Mouse (Mus musculus) MEL-GATA-1-ER (cell line): ENCODE results near the gene Cfap43.

ENCODE experiments used
- DNase-seq: peaks from one replicate; pipeline ENCODE4 v3.0.0-alpha.2; 2012; ENCODE audit warnings: low read depth; ENCODE audit errors: extremely low read depth

Cfap43 gene

DNA sequence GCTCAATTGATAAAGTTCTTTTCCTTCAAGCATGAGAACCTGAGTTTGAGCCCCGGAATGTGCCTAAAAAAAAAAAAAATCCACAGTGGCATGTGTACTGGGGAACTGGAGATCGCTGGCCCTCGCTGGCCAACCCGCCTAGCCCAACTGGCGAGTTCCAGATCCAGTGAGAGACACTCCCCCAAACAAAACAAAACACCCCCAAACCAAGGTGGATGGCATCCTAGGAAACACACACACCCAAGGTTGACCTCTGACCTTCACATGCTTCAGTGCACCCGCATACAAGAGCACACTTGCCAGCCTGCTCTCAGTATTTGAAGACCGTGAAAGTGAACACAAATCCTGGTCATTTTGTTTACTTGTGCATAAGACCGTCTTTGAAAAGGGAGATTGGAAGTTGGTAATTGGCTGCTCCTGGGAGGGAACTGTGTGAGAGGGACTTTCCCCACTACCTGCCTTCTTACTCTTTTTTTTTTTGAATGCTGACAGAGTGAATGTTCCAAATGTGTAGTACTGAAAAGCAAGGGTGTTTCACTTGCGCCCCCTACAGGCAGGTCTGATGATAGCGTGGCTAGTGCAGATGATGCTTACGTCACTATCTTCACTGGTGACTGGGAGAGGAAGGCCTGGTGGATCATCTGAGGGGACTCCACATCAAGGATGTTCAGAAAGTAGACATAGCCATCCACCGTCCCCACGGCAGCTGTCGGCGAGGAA, 123.9 kb downstream of the Cfap43 start:
- peak; percentile 78 for DNase-seq

DNA sequence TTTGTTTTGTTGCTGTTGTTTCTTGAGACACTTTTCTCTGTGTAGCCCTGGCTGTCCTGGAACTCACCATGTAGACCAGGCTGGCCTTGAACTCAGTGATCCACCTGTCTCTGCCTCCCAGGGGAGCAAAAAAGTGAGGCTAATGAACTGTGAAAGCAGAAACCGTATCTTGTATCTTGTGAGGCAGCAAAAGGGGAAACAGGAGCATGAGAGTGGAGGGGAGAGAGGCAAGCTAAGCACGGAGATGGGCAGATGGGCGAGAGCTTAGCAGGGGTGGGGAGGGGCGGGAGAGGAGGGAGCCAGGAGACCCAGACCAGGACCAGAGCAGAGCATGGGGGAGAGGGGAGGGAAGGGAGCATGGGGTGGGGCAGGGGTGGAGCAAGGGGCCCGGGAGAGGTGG, 124.8 kb downstream of the Cfap43 start:
- peak; percentile 44 for DNase-seq

DNA sequence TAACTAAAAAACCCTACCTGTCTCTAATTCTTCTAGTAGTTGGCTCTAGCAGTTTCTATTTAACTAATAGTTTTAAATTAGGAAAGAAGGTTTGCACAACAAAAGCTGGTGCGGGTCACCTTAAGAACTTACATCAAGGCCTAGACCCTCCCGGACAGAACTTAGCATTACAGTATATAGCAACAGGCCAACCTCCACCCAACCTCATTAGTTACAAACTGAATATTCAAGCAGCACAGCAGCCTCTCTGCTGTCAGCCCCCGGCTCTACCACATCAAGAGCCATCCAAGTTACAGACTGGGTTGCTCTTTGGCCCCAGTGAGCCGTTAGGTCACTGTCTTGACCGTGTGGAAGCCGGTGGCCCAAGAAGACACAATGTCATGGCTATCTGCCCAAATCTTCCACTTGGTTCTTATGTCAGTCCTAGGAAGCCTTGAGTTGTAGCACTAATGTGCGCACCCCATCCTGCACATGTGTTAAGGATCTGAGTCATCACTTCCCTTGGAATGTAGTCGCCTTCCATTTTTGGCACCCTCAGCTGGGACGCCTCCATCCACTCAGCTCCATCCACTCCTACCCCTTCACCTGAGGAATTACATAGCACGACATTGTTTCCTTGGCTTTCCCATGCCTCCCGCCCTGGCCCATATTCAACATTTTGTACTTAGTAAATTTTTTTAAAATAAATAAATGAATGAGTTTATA, 128.6 kb downstream of the Cfap43 start:
- no peak for DNase-seq

DNA sequence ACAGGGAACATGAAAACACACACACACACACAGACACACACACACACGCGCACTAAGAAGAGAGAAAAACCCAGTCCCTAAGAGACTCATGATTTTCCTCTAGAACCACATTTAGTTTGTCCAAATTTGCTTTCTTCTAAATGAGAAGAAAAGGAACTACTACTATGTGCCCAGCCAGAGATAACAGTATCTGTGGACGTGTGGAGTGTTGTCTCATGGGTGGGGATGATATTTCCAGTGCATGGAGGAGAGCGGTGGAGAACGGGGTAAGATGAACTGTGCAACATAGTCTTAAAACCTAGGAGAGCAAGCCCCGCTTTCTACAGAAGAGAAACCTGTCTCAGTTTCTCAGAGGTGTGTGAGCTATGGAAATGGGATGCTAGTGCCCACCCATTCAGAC, 135.2 kb downstream of the Cfap43 start:
- DNase-seq, result peak; percentile 56

DNA sequence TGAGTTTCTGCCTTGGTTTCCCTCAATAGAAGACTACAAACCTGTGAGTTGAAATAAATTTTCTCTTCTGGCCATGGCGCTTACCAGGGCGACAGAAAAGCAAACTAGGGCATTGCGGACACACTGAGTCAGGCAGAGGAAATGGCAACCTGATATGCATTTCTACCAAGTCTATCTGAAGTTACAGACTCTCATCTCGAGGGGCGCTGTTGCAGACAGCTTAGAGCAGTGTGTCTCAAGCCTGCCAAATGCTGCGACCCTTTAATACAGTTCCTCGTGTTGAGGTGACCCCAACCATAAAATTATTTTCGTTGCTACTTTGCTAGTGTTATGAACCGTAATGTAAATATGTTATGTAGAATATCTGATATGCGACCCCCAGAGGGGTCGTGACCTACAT, 138.1 kb downstream of the Cfap43 start:
- DNase-seq, result peak; percentile 25

DNA sequence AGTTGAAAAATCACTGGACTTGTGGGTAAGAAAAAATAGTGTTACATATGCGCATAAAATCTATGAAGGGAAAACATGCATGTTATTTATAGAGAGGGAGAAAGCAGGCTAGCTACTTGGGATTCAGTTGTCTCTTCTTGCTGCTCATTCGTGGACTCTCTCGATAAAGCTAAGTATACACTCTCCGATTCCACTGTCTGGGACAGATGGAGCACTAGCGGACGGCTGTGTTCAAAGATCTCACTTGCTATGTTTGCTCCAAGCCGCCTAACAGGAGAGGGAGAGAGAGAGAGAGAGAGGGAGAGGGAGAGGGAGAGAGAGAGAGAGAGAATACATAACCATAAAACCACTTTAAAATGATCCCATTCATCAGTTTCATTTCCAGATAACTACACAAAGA, 138.9 kb downstream of the Cfap43 start:
- no peak for DNase-seq

DNA sequence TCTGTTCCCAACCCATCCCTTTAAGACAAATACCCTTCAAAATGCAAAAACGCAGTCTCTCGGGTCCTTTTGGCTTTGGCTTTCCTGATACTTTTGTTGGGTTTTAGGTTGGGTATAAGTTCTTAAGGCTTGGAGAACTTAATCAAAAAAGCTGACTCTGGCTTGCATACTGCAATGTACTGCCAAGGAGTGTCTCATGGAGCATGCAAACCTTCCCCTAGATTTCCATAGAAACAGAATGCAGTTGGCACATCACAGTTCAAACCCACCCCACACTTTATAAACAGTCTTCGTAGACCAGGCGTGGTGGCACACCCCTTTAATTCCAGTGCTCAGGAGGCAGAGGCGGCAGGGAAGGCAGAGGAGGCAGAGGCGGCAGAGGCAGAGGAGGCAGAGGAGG, 141.2 kb downstream of the Cfap43 start:
- no peak for DNase-seq

DNA sequence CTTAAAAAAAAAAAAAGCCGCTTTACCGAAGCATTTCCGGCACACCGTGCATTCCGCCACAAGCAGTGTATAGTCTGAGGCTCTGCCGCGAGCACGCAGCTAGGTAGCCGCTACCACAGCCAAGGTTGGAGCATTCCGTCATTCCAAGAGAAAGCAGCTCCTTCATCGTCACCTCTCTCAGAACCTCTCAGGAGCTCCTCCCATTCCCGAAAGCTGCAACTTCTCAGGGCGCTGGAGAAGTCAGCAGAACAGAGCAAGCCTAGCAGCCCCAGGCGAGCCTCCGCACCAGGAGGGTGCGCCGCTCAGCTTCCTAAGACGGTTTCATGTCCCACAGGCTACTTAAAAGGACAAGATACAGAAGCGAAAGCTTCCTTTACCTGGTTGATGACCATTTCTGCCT, 163.5 kb downstream of the Cfap43 start:
- DNase-seq, result no peak

DNA sequence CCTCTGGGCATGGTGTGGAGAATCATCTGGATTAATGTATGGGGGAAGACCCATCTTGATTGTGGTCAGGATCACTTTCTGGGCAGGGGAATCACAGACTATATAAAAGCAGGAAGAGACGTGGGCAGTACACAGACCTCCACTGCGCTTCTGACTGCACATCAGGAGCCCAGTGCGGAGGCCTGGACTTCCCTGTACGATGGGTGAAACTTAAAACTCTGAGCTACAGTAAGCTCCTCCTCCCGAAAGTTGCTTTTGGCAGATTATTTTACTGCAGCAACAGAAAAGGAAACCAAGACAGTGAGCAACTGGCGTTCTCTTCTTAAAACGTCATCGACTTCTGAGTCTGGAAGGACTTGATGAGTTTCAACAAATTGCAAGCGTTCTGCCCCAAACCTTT, 164.2 kb downstream of the Cfap43 start:
- no peak for DNase-seq

DNA sequence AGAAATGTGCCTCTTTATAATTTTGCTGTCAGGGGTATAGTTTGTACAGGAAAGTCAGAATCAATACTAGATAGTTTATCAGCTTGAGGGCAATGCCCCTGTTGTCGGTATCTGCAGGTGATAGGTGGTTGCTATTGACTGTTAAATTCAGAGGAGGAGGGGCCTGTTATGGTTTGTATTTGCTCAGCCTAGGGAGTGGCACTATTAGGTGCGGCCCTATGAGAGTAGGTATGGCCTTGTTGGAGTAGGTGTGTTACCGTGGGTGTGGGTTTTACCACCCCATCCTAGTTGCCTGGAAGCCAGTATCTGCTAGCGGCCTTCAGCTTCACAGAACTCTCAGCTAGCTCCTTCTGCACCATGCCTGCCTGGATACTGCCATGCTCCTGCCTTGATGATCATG, 165.2 kb downstream of the Cfap43 start:
- no peak for DNase-seq

DNA sequence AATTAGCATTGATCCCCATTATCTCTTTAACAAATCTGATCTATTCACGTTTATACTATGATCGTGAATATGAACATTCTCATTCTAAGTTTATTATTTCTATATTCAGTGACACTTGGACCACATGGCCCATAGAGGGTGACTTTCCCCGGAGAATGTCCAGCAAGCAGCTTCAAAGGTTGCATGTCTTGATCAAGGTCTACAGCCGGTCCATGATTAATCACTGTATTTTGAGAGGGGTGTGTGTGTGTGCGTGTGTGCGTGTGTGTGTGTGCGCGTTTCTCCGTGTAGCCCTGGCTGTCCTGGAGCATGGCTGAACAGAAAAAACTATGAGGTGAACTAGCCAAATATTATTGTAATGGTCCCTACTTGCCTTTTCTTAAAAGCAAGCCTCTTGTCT, 166.6 kb downstream of the Cfap43 start:
- DNase-seq, result no peak

DNA sequence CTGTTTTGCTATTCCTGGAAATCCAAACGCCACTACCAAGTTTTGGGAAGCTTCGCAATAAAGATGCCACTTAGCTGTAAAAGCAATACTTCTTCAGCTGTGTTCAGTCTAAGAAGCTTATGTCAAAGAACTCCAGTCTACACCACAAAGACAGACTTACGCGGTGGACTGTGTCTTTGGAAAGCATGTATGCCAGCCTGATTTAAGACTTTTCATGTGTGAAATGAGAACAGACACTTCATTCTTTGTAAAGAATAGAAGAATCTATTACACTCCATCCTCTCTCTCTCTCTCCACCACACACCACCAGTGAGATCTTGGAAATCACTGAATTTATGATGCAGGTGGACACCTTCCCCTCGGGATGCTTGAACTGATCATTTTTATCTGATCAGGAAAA, 168.7 kb downstream of the Cfap43 start:
- no peak for DNase-seq

DNA sequence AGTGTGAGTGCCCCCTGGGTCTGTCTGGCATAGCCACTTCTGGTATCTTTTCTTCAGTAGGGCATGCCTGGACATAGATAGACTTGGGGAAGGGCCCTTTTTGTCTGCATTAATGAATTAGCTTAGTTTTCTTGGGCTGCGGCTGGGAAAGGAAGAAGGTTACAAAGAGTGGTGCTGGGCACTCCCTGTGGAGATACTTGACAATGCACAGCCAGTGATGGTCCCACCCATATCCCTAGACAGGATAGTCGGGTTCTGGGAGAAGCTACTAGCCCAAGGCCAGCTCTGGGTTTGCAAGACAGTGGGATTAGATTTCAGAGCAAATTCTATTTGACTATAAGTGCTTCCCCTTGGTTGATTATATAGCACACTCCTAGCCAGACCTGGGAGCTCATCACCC, 170.1 kb downstream of the Cfap43 start:
- no peak for DNase-seq

DNA sequence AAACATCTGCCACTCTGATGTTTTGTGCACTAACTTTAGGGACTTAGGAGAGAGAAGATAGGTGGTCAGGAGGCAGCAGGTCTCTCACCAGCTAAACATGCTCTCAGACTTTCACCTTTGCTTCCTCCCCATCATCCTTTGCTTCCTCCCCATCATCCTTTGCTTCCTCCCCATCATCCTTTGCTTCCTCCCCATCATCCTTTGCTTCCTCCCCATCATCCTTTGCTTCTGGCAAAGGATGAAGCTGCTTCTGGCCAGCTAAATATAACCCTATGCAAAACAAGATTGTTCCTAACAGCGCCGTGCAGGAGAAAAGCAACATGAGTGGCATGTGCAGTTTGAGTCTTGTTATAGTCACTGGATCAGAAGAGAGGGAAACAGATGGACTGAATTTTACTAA, 172.0 kb downstream of the Cfap43 start:
- no peak for DNase-seq

DNA sequence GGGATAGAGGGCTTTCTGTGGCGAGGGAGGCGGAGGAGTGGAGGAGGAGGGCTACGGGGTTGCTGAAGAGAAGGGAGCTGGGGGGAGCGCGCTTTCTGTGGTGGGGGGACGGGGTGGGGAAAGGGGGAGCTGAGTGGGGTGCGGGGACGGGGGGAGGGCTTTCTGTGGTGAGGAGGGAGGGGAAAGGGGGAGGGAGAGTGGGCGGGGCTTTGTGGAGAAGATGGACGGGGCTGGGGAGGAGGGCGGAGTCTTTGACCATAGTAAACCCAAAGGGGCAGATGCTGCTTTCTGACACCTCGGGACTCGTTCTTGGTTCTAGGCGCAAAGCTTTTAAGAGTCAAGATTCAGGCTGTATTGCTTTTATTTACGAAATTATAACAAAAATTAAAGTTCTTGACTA, 187.2 kb downstream of the Cfap43 start:
- DNase-seq, result peak; percentile 33

DNA sequence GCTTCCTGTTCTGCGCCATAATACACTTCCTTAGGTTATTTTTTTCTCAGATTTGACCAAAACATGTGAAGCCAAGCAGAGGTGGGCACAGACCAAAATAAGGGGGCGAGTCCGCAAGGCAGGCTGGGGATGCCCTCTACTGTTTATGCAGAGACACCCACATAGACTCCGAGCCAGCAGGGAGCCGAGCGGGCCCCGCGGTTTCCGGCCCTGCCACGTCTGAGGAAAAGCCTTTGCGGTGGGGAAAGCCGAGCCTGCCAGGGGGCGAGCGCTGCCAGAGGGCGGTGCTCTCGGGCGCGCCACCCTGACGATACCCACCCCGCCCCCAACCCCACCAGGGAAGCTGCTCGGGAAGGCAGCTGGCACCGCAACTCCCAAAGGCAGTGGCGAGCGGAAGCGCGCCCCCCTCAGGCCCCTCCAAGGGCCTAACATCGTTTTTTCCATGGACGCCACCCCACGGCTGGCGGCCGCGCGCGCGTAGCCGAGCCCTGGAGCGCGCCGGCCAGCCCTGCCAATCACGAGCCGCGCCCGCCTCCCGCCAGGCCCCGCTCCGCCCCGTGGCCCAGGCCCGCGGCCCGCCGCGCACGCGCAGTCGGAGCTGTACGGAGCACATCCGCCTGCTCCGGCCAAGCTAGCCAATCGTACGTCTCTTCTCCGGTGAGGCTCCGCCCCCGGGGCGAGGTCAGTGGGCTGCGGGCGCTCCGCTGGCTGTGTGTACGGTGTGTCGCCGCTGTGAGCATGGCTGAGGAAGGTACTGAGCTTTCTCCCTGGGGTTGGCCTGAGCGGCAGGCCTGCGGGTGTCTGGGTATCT, 187.8 kb downstream of the Cfap43 start, which contains the start of gene Sfr1:
Gene Sfr1 (plus strand): TSS at position 612 of the 811 bp plus-strand sequence.
- DNase-seq, result peak; percentile 87

DNA sequence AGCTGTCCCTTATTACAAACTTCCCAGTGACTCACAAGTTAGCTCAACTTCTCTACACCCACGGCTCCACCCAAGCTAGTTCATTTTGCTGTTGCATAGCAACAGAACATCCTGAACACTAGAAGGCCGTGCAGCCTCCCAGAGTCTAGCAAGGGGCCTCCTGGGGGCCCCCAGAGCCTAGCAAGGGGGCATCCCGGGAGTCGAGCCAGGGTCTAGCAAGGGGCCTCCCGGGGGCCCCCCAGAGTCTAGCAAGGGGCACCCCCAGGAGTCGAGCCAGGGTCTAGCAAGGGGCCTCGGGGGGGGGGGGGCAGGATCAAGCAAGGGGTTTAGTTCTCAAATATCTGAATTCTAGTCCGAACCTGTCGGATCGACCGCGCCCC, 188.4 kb downstream of the Cfap43 start:
- peak; percentile 85 for DNase-seq

DNA sequence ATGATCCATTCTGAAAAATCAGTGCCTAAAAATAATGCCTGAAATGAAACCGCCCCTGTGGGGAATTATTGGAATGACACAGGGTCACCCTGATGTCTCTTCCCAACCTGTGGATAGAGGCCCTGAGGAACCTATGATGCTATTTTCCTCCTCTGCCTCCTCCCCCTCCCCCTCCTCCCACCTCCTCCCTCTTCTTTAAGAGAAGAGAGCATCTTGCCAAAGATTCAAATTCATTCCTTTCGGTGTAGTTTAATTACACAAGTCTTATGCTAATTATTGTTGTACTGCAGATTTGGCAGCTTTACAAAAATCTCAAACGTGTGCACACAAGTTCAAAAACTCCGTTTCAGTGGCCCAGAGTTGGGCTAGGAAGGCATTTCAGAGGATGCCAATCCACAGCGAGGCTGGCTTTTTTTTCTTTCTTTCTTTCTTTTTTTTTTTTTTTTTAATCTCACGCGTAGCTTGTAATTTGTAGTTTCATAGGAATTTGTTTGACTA, 193.4 kb downstream of the Cfap43 start:
- DNase-seq, result no peak

DNA sequence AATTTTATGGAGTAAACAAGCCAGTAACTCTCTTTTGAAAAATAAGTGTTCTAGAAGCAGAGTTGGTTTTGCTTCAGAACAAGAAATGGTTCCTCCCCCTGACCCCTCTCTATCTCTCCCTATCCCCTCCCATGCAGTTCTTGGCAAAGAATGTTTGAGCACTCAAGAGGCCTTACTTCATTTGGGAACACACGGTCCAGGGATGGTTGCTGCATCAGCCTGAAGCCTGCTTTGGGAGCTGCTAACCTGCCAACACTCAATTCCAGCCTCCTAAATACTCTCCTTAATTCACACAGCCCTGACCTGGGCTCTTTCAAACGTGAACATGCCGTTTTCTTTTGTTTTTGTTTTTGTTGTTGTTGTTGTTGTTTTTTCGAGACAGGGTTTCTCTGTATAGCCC, 194.2 kb downstream of the Cfap43 start:
- no peak for DNase-seq

DNA sequence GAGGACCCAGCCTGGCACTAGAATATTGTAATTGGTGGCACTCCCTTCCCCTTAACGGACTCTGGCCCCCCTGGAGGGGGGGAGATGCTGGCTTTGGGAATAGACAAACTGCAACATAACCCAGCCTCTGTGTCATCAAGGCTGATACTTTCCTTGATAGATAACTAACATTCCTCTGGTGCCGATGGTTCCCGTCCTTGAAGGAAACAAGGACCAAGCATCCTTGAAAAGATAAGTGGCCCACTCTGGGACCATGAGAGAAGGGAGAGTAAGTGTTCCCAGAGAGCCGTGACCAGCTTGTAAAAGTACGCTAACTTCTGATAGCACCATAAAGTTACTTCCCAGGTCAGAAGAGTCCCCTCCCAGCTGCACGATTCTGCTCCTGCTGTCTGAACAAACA, 196.6 kb downstream of the Cfap43 start:
- DNase-seq, result no peak

DNA sequence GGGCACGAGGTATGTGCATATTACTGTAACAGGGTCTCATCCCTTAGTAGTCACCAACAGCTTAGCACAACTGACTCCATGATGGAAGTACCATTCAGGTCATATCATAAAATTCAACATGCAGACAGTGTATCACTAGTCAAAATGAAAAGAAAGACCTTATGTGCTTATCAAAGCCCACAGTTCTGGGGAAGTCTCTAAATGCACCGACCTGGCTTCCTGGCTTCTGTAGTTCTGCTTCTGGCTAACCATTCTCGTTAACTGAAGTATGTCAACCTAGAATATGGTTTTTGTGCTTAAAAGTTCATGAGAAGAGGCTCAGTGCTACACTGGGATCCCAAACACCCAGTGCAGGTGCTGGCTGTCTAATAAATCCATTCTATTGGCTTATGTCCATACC, 199.9 kb downstream of the Cfap43 start:
- DNase-seq, result peak; percentile 44

DNA sequence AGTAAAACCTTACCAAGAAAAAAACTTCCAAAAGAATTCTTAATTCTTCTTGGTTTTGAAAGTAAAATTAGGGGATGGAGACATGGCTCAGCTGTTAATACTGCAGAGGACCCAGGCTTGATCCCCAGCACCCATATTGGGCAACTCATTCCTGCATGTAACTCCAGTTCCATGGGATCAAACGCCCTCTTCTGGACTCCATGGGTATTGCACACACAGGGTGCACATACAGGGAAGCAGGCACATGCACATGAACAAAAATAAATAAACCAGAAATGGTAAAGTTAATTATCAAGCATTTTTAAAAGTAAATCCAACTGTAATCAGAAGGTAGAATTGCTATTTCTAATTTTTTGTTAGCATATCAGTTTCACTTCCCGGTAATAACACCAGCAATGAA, 202.9 kb downstream of the Cfap43 start:
- DNase-seq, result no peak
